Mouse (Mus musculus): Measurements from ENCODE around the gene Neb. TPM values are rescaled to one million over a fixed set of nuclear protein-coding genes. Genes with fewer than 3 reads are reported as not detected.

Neb gene
- polyA plus RNA-seq (2012; rRNA removed): 0.24 and 1.1 TPM in 2 replicates

DNA sequence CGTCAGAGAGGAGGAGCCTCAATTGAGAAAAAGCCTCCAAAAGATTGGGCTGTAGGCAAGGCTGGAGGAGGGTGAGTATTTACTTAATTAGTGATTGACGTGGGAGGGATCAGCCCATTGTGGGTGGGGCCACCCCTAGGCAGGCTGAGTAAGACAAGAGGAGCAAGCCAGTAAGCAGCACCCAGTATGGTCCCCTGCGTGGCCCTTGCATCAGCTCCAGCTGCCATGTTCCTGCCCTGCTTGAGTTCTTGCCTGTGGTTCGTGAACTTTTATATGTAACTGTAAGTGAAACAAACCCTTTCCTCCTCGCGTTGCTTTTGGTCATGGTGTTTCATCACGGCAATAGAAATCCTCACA lies at the start of gene Neb:
TSS of gene Neb (minus strand) at position 27 of the 357 bp plus-strand sequence.
- DNase-seq (ENCODE audit: low read depth, low spot score): no peak

DNA sequence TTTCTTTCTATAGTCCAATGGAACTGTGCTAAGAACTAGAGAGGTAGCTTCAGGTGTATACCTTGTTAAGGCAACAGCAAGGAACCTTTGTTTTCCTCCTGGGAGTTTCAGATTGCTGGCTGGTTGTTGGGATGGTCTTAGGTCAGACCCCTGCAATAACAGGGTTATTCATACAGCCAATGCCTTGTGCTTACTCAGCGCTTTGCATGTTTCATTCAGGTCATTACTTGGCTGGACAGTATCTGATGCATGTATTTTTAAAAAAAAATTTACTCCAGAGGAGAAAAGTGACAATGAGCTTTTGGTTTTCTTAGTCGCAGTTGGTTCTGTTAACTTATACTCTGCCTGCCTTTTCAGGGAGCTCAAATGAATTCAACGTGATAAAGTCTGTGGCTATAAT lies 49.1 kb upstream of the Neb start:
- 85% methylated on average over 3 of the region's 3 CpGs for WGBS
- no peak for DNase-seq (ENCODE audit: low read depth, low spot score)

More for the DNA sequence above, at the start of gene Neb:
- WGBS: 50% methylated on average over 7 of the region's 7 CpGs

DNA sequence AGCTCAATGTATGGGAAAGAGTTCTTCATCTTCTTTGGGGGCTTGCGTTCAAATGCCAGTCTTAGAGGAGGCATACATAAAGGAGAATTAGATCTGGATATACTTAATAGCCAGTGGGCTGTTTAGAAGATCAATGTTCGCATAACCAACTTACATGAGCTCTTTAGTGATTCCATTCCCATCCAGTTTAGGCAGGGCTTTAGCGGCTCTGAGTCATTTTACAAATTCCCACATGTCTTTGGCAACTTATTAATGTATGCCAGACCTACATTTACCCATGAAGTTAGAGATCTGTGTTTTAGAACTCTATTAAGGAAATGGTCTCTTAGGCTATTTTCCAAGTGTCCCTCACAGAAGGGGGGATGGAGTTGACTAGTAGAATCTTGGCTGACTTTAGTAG lies 47.8 kb upstream of the Neb start:
- DNase-seq (ENCODE audit: low read depth, low spot score): no peak
- 93% methylated on average over 3 of the region's 3 CpGs for WGBS

DNA sequence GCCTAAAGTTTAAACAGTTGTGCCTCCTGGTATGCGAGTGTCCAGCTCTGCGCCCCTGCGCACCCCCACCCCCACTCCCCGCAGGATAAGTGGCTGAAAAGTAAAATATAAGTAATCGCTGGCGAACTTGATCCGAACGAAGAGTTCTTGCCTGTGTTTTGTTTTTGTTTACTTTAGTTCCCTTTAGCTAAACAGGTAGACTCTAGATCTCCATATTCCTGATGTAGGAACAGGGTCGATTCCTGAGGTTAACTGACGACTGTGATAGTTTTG lies 47.2 kb upstream of the Neb start:
- no peak for DNase-seq (ENCODE audit: low read depth, low spot score)

GRCm38 (mm10) chr2:52424747-52425522 lies 46.7 kb upstream of the Neb start, which contains the start of gene Arl5a:
TSS of gene Arl5a (minus strand) at chr2:52424901.
- WGBS: under 1% methylated on average over 56 of the region's 57 CpGs
- DNase-seq (ENCODE audit: low read depth, low spot score): peak; percentile 57

More for the DNA sequence above, 47.2 kb upstream of the Neb start:
- 7% methylated on average over 10 of the region's 10 CpGs for WGBS

DNA sequence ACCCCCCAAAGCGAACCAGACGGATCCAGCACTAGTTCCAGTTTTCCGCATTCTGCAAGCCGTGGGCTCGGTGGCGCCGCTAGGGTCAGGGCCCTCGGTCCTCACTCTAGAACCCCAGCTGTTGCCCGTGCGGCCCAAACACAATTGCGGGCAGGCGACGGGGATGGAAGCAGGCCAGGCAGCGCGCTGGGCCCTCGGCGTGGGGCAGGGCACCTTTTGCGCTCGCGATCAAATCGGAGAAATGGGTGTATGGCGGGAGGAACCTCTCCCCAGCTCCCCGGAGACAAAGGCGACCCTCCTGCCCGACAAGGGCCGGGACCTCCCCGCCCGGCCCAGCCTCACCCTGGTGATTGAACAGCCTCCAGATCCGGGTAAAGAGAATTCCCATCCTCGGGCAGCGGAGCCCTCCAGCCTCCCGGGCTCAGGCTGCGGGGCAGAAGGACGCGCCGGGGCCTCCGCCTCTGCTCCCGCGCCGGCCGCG lies 46.0 kb upstream of the Neb start:
- DNase-seq (ENCODE audit: low read depth, low spot score): no peak
- WGBS: under 1% methylated on average over 42 of the region's 42 CpGs

- DNase-seq (ENCODE audit: low read depth, low spot score): no peak
- WGBS: 2% methylated on average over 16 of the region's 16 CpGs
Measured at GRCm38 (mm10) chr2:52423611-52424247, 45.5 kb upstream of the Neb start.

- DNase-seq (ENCODE audit: low read depth, low spot score): no peak
- WGBS: 30% methylated on average over 8 of the region's 8 CpGs
Measured at GRCm38 (mm10) chr2:52422871-52423610, 44.8 kb upstream of the Neb start.

- no peak for DNase-seq (ENCODE audit: low read depth, low spot score)
- 25% methylated on average over 6 of the region's 6 CpGs for WGBS
Measured at GRCm38 (mm10) chr2:52421197-52421596, 42.9 kb upstream of the Neb start.

DNA sequence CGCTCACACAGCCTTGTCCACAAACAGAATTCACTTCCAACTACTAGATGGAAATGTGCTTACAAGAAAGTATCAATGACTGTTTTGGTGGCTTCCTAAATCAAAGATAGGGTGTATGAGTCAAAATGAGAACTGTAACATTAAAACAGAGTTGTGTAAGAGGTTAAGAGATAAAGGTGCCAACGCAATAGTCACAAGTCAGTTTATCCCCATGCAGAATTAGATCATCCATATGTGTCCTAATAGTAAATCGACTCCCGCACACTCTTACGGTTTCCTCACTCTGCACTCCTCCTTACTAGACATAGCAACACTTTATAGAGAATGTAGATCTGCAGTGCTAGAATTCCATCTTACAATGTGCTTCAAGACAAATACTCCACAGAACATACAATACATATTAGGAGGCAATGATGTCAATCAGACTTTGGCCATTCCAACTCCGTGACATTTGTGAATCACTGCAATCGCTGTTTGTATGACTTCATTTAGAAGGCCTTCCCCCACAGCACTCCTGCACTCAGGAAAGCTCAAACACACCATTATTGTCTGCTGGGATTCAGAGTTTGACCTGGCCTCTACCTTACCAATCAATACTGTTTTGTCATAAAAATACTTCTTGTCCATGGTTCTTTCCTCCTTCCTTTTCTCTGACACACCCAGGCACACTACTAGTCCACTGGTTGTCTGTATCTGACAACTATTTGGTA lies 41.9 kb upstream of the Neb start:
- WGBS: 72% methylated on average over 7 of the region's 7 CpGs
- no peak for DNase-seq (ENCODE audit: low read depth, low spot score)

- no peak for DNase-seq (ENCODE audit: low read depth, low spot score)
- 64% methylated on average over 6 of the region's 6 CpGs for WGBS
Measured at GRCm38 (mm10) chr2:52419295-52419694, 41.0 kb upstream of the Neb start.

DNA sequence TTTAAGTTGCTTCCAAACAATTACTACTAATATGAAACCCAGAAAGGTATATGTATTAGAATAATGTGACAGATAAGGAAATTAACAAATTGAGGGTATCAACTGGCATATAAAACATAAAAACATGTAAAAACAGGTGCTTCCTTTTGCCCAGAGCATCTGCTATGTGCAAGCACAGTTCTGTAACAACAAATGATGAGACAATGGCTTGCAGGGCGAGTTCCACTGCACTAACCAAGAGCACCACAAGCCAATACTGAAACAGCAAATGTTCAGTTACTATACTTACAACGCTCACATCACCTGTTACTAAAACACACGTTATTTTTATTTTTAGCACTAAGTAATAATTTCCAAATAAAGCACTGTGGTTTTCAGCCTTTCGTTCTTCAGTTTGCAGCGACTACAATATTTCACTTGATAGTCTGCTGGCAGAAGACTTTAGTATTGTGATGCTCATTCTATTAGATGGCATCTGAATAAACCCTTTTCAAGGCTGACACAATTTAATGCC lies 34.3 kb upstream of the Neb start:
- 90% methylated on average over 5 of the region's 5 CpGs for WGBS
- no peak for DNase-seq (ENCODE audit: low read depth, low spot score)

- DNase-seq (ENCODE audit: low read depth, low spot score): no peak
- 71% methylated on average over 1 of the region's 1 CpGs for WGBS
Measured at GRCm38 (mm10) chr2:52406480-52406879, 28.2 kb upstream of the Neb start.

DNA sequence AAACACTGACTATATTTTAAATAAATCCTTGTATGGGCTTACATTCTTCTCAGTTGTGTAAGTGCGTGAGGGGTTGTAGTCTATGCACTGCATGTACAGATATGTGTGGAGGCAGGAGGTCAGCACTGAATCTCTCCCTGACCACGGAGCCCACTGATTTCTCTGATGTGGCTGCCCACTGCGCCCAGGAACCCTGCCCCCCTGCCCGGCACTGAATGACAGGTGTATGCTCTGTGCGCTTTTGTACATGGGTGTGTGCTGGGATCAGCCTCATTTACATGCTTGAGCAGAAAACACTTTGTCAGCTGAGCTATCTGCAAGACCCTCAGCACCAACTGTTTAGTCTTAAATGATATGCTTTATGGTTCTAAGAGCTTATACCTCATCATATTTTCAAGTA lies 27.0 kb upstream of the Neb start:
- DNase-seq (ENCODE audit: low read depth, low spot score): no peak
- WGBS: 90% methylated on average over 5 of the region's 5 CpGs

GRCm38 (mm10) chr2:52394529-52394928 lies 16.3 kb upstream of the Neb start:
- WGBS: 66% methylated on average over 5 of the region's 5 CpGs
- DNase-seq (ENCODE audit: low read depth, low spot score): no peak

GRCm38 (mm10) chr2:52390415-52390975 lies 12.2 kb upstream of the Neb start:
- no peak for DNase-seq (ENCODE audit: low read depth, low spot score)
- WGBS: 79% methylated on average over 2 of the region's 2 CpGs

GRCm38 (mm10) chr2:52389975-52390374 lies 11.7 kb upstream of the Neb start:
- DNase-seq (ENCODE audit: low read depth, low spot score): no peak
- 54% methylated on average over 3 of the region's 3 CpGs for WGBS

DNA sequence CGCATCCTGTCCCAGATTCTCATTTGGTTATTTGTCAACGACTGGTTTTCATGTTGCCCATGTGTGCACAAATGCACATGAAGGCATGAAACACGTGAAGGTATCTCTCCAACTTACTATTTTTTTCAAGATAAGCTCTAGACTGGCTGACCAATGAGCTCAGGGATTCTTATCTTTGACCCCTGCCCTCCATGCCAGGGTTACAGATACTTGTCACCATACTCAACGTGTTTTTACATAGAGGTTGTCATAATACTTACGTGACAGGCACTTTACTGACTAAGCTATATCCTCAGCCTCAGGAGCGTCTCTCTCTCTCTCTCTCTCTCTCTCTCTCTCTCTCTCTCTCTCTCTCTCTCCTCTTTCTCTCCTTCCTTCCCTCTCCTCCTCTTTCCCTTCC lies 8.2 kb upstream of the Neb start:
- WGBS: 41% methylated on average over 6 of the region's 6 CpGs
- no peak for DNase-seq (ENCODE audit: low read depth, low spot score)

DNA sequence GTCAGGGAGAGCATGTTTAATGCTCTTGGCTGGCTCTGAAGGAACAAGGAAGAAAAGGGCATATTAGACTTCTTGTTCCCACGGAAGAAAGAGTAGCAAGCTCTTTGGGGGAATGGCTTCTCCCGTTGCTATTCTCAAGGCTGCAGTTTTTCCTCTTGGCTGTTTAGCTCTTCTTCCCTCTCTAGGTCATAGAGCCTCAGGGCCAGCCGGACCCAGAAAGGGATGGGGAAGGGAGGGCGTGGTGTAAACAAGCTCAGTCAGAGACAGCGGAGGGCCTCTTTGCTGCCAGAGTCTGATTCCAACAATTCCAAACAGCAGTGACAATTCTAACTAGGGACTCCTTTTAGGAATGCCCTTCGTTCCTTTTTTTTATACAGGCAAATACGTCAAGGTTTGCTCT lies 7.8 kb upstream of the Neb start:
- 26% methylated on average over 7 of the region's 7 CpGs for WGBS
- DNase-seq (ENCODE audit: low read depth, low spot score): no peak

DNA sequence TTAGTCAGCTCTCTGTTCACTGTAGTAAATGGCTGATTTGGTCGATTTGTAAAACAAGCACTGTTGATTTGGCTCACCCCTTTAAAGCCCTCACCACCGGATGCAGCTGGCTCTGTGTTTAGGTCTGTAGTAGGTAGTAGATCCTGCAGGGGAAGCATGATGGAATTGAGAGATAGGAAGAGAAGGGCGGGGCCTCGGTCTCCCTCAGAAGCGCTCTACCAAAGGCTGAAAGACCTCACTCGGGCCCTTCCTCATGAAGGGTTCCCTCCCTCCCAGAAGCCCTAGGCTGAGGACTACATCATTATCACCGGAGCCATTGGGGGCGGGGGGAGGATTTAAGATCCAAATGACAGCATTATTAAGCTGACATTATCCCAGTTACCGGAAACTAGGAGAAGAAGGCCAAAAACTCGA lies 581 bp upstream of the Neb start:
- no peak for DNase-seq (ENCODE audit: low read depth, low spot score)

More for the DNA sequence above, 581 bp upstream of the Neb start:
- 61% methylated on average over 10 of the region's 10 CpGs for WGBS
